Mouse (Mus musculus): ENCODE measurements around the gene Alas2.

Gene Alas2

GRCm38 (mm10) chrX:150547239-150547638 lies at the start of gene Alas2:
Alas2 (plus strand) TSS chrX:150547375.
- DNase-seq (ENCODE audit: low read depth) = no peak

- no peak for DNase-seq (ENCODE audit: low read depth)
Measured at GRCm38 (mm10) chrX:150508696-150509095, 38.5 kb upstream of the Alas2 start.

GRCm38 (mm10) chrX:150510631-150511030 lies 36.5 kb upstream of the Alas2 start:
- peak; percentile 72 for DNase-seq (ENCODE audit: low read depth)

- DNase-seq (ENCODE audit: low read depth) = peak; percentile 24
Measured at GRCm38 (mm10) chrX:150511274-150511673, 35.9 kb upstream of the Alas2 start.

GRCm38 (mm10) chrX:150514127-150514526 lies 33.0 kb upstream of the Alas2 start:
- no peak for DNase-seq (ENCODE audit: low read depth)

- DNase-seq (ENCODE audit: low read depth) = no peak
Measured at GRCm38 (mm10) chrX:150516015-150516414, 31.2 kb upstream of the Alas2 start.

GRCm38 (mm10) chrX:150516477-150516876 lies 30.7 kb upstream of the Alas2 start:
- no peak for DNase-seq (ENCODE audit: low read depth)

- no peak for DNase-seq (ENCODE audit: low read depth)
Measured at GRCm38 (mm10) chrX:150540111-150540510, 7.1 kb upstream of the Alas2 start.

GRCm38 (mm10) chrX:150541684-150542083 lies 5.5 kb upstream of the Alas2 start:
- DNase-seq (ENCODE audit: low read depth) = no peak

GRCm38 (mm10) chrX:150549639-150550038 lies 2.5 kb downstream of the Alas2 start:
- DNase-seq (ENCODE audit: low read depth) = no peak

- DNase-seq (ENCODE audit: low read depth) = no peak
Measured at GRCm38 (mm10) chrX:150551986-150552385, 4.8 kb downstream of the Alas2 start.

- DNase-seq (ENCODE audit: low read depth) = no peak
Measured at GRCm38 (mm10) chrX:150554032-150554431, 6.9 kb downstream of the Alas2 start.

GRCm38 (mm10) chrX:150564644-150565357 lies 17.6 kb downstream of the Alas2 start:
- no peak for DNase-seq (ENCODE audit: low read depth)

- DNase-seq (ENCODE audit: low read depth) = no peak
Measured at GRCm38 (mm10) chrX:150581921-150582320, 34.7 kb downstream of the Alas2 start.

GRCm38 (mm10) chrX:150585116-150585515 lies 37.9 kb downstream of the Alas2 start:
- no peak for DNase-seq (ENCODE audit: low read depth)

GRCm38 (mm10) chrX:150588023-150588764 lies 41.0 kb downstream of the Alas2 start, which contains the start of gene Pfkfb1:
Pfkfb1 (plus strand) TSS chrX:150588229.
- DNase-seq (ENCODE audit: low read depth) = peak; percentile 69

GRCm38 (mm10) chrX:150589696-150590095 lies 42.5 kb downstream of the Alas2 start, which contains the start of gene Apex2:
Apex2 (minus strand) TSS chrX:150589868.
- DNase-seq (ENCODE audit: low read depth) = no peak

- no peak for DNase-seq (ENCODE audit: low read depth)
Measured at GRCm38 (mm10) chrX:150593266-150594035, 46.3 kb downstream of the Alas2 start.

GRCm38 (mm10) chrX:150594176-150594575 lies 47.0 kb downstream of the Alas2 start:
- no peak for DNase-seq (ENCODE audit: low read depth)

- DNase-seq (ENCODE audit: low read depth) = no peak
Measured at GRCm38 (mm10) chrX:150595016-150595760, 48.0 kb downstream of the Alas2 start.

GRCm38 (mm10) chrX:150598882-150599281 lies 51.7 kb downstream of the Alas2 start:
- no peak for DNase-seq (ENCODE audit: low read depth)
